Mouse (Mus musculus): ENCODE results near the gene Sec14l1. TPM values are rescaled to one million over a fixed set of nuclear protein-coding genes. Genes with fewer than 3 reads are reported as not detected.

The Sec14l1 gene
- total and polyA plus RNA-seq, 3 experiments = 42.0 to 55.9 TPM; not detected in 1

Other genes with a start within 250 kb of the Sec14l1 start
- not detected in 2 replicates for gene Mgat5b, start 196.3 kb upstream of the Sec14l1 start, total RNA-seq (2012; rRNA removed)
- gene Mgat5b, start 196.3 kb upstream of the Sec14l1 start, polyA plus RNA-seq (2012; ENCODE audit: insufficient read depth in 1 of 2, insufficient read length in 2 of 2, low read depth in 1 of 2, low replicate concordance in 2 of 2, missing spikeins in 1 of 2) = not detected
- gene Sept9, start 84.5 kb downstream of the Sec14l1 start, total RNA-seq (2012; rRNA removed) = 163 and 205 TPM in 2 replicates
- gene Sept9, start 84.5 kb downstream of the Sec14l1 start, polyA plus RNA-seq (2012; ENCODE audit: insufficient read depth in 1 of 2, insufficient read length in 2 of 2, low read depth in 1 of 2, low replicate concordance in 2 of 2, missing spikeins in 1 of 2) = 100 to 1,000 TPM in 1 of 2 experiments, 10 to 100 TPM in 1; 49.7 to 196 TPM

Data from MEL (cell line).